ENCODE assay signal across 9 mouse cellular contexts in genomic region chr16:52134631-52135227, GRCm38 (mm10).
A peak's percentile ranks its signal among the peaks of the same experiment; 100 is the strongest.
DNase-seq lines count a peak whose midpoint lies in the region; ATAC-seq and TF ChIP-seq lines count a peak whose summit lies in the region.
"Had no signal": no experiment of that assay in that cellular context is flagged by ENCODE, and none has a peak within 500 bp of the region (broad histone marks: within the 10 kb centered on the region; RNA-seq: fewer than 3 reads in every experiment).

No protein-coding gene starts in this region.

- H3K36me3 ChIP-seq in hindbrain, embryonic 12.5 days = 0 out of 2 replicates have a peak, but pooled peaks cover 5% of the 10 kb centered on the region
- H3K36me3 ChIP-seq in limb, embryonic 11.5 days (ENCODE audit: control insufficient read depth, insufficient read depth, low read length) = no peaks in the 10 kb centered on the region
- H3K36me3 ChIP-seq in kidney, adult 2 months (ENCODE audit: control insufficient read depth, insufficient read depth, low read length) = peaks cover 2% of the 10 kb centered on the region; the same call in 1 of the 2 replicates

- ATAC-seq in hindbrain, embryonic 12.5 days (ENCODE audit: low FRiP score) = 0 out of 2 replicates have a peak, but pooled peaks have one; percentile 32
- ATAC-seq in limb, embryonic 11.5 days (ENCODE audit: insufficient number of reproducible peaks, low FRiP score, low TSS enrichment, low read depth) = peak; percentile 94

- H3K9me3 ChIP-seq in hindbrain, embryonic 12.5 days (replicated peaks) = no peaks in the 10 kb centered on the region
- no peaks in the 10 kb centered on the region for H3K9me3 ChIP-seq in limb, embryonic 11.5 days (ENCODE audit: control insufficient read depth, low read length)

- peak overlapping the region; percentile 52; the same call in 1 of the 2 replicates for H3K27ac ChIP-seq in hindbrain, embryonic 12.5 days
- peak overlapping the region; percentile 53 for H3K27ac ChIP-seq in limb, embryonic 11.5 days (replicated peaks; ENCODE audit: low read depth, low read length)
- H3K27ac ChIP-seq in kidney, adult 2 months (ENCODE audit: insufficient read depth, low read depth, low read length) = no peak overlapping the region
- H3K27ac ChIP-seq: macrophage had no signal

- no peak overlapping the region for H3K4me2 ChIP-seq in hindbrain, embryonic 12.5 days (replicated peaks)
- peak overlapping the region; percentile 20; the same call in 1 of the 2 replicates for H3K4me2 ChIP-seq in limb, embryonic 11.5 days (ENCODE audit: low read depth, severe bottlenecking)

- WGBS in hindbrain, embryonic 12.5 days = 59% methylated on average over 11 of the region's 11 CpGs
- WGBS in limb, embryonic 11.5 days = 11% methylated on average over 11 of the region's 11 CpGs
- WGBS in kidney, adult 2 months = 74% methylated on average over 11 of the region's 11 CpGs

- TF ChIP-seq POLR2A in kidney, adult 2 months (IDR thresholded peaks at IDR 0.05; ENCODE audit: low read depth, low read length) = no peak

- H3K27me3 ChIP-seq in hindbrain, embryonic 12.5 days = no peaks in the 10 kb centered on the region
- H3K27me3 ChIP-seq in limb, embryonic 11.5 days (ENCODE audit: control insufficient read depth, insufficient read depth, low read length) = no peaks in the 10 kb centered on the region
- H3K27me3 ChIP-seq in kidney, adult 2 months (replicated peaks; ENCODE audit: control insufficient read depth, insufficient read depth, low read length) = no peaks in the 10 kb centered on the region

- peak; percentile 20 for DNase-seq in adrenal gland, postnatal 25 days
- DNase-seq in cerebellum, postnatal 14 days = peak; percentile 8 to 46
- peak; percentile 91 for DNase-seq in forelimb bud, embryonic 11.5 days (ENCODE audit: low read depth, low spot score)
- peak; percentile 80 for DNase-seq in limb, embryonic 11.5 days (ENCODE audit: low spot score)
- DNase-seq in skeletal muscle tissue, adult 2 months (ENCODE audit: low read depth, low spot score) = peak; percentile 77
- DNase-seq in urinary bladder, adult 2 months (ENCODE audit: low spot score) = no peak
- no peak for DNase-seq in kidney, adult 2 months

- H3K4me3 ChIP-seq in hindbrain, embryonic 12.5 days = no peak overlapping the region
- H3K4me3 ChIP-seq in limb, embryonic 11.5 days (ENCODE audit: low read depth, low read length) = no peak overlapping the region
- no peak overlapping the region for H3K4me3 ChIP-seq in kidney, adult 2 months (ENCODE audit: insufficient read depth, low read depth, low read length)

- H3K4me1 ChIP-seq in hindbrain, embryonic 12.5 days = 0 out of 2 replicates have a peak, but pooled peaks cover 2% of the 10 kb centered on the region
- peaks cover 12% of the 10 kb centered on the region for H3K4me1 ChIP-seq in limb, embryonic 11.5 days (ENCODE audit: control insufficient read depth, insufficient read depth, low read length)
- no peaks in the 10 kb centered on the region for H3K4me1 ChIP-seq in kidney, adult 2 months (ENCODE audit: control insufficient read depth, insufficient read depth, low read length)

- no peak for TF ChIP-seq CTCF in kidney, adult 2 months (conservative IDR thresholded peaks at IDR 0.05; ENCODE audit: insufficient read depth, insufficient read length, low read depth, low read length)

- H3K9ac ChIP-seq in hindbrain, embryonic 12.5 days = no peak overlapping the region
- no peak overlapping the region for H3K9ac ChIP-seq in limb, embryonic 11.5 days (ENCODE audit: low read length)

Comparison
In these comparisons a context has a peak if more than half of its experiments do, and no peak if none do; other contexts are left out.
1. DNase-seq: peak in adrenal gland, postnatal 25 days (single experiment), cerebellum, postnatal 14 days (2 of 2), forelimb bud, embryonic 11.5 days (single experiment), limb, embryonic 11.5 days (single experiment) and skeletal muscle tissue, adult 2 months (single experiment); none in urinary bladder, adult 2 months (single experiment) and kidney, adult 2 months (single experiment).